Mouse (Mus musculus) gastrocnemius, postnatal 14 days (tissue): ENCODE data around the gene Pax1. TPM values are rescaled to one million over a fixed set of nuclear protein-coding genes. Genes with fewer than 3 reads are reported as not detected.

Experiments
- DNase-seq: peaks from one replicate; pipeline ENCODE4 v3.0.0; 2021; ENCODE audit warnings: mixed read lengths
- intact Hi-C: fragments of 180-260 bp; cut with DNase I; formaldehyde crosslinking; loops from one replicate; pipeline ENCODE4 v1.15.1; 2025; ENCODE audit warnings: low total_unique reads
- total RNA-seq, 2 experiments: library from RNA; stranded (reverse); gene quantifications; 2 replicates each; pipeline ENCODE4 v1.2.3; 2021

The Pax1 gene
- total RNA-seq, 2 experiments from 2014 or later: 0.10 TPM; not detected in 1

GRCm38 (mm10) chr2:147371289-147371688 lies 9.6 kb downstream of the Pax1 start:
- no peak for DNase-seq
- intact Hi-C loops: no loop called here

- no peak for DNase-seq
- intact Hi-C loops: no loop called here
Observed at GRCm38 (mm10) chr2:147371840-147372239, 10.1 kb downstream of the Pax1 start.

GRCm38 (mm10) chr2:147372947-147373666 lies 11.4 kb downstream of the Pax1 start:
- intact Hi-C loops: no loop called here
- no peak for DNase-seq

- intact Hi-C loops: no loop called here
- DNase-seq: no peak
Observed at GRCm38 (mm10) chr2:147373667-147374007, 11.9 kb downstream of the Pax1 start.

GRCm38 (mm10) chr2:147374245-147374644 lies 12.5 kb downstream of the Pax1 start:
- DNase-seq: no peak
- intact Hi-C loops: no loop called here

- DNase-seq: no peak
- intact Hi-C loops: loop anchor here (5.0 kb wide), 1 partner anchor 362 kb away; no protein-coding TSS in a partner anchor
Observed at GRCm38 (mm10) chr2:147375019-147375715, 13.4 kb downstream of the Pax1 start.

GRCm38 (mm10) chr2:147378934-147379333 lies 17.2 kb downstream of the Pax1 start:
- peak; percentile 22 for DNase-seq
- intact Hi-C loops: loop anchor here (5.0 kb wide), 1 partner anchor 358 kb away; no protein-coding TSS in a partner anchor

GRCm38 (mm10) chr2:147383373-147383772 lies 21.6 kb downstream of the Pax1 start:
- intact Hi-C loops: no loop called here
- DNase-seq: no peak

GRCm38 (mm10) chr2:147386949-147387348 lies 25.2 kb downstream of the Pax1 start:
- DNase-seq: no peak
- intact Hi-C loops: no loop called here

GRCm38 (mm10) chr2:147409323-147409722 lies 47.6 kb downstream of the Pax1 start:
- no peak for DNase-seq
- intact Hi-C loops: no loop called here

- no peak for DNase-seq
- intact Hi-C loops: no loop called here
Observed at GRCm38 (mm10) chr2:147415037-147415436, 53.3 kb downstream of the Pax1 start.

- intact Hi-C loops: no loop called here
- DNase-seq: no peak
Observed at GRCm38 (mm10) chr2:147424582-147425255, 63.0 kb downstream of the Pax1 start.

- DNase-seq: no peak
- intact Hi-C loops: no loop called here
Observed at GRCm38 (mm10) chr2:147429607-147430356, 68.1 kb downstream of the Pax1 start.

- intact Hi-C loops: no loop called here
- peak; percentile 7 for DNase-seq
Observed at GRCm38 (mm10) chr2:147433120-147433519, 71.4 kb downstream of the Pax1 start.

Other genes starting within 250 kb of the Pax1 start
- gene Nkx2-2, start 167.7 kb upstream of the Pax1 start, total RNA-seq: under 1 TPM in 1 of 2 experiments, not detected in 1; 0.18 TPM